Mouse (Mus musculus) c-Kit-negative CD71-positive TER-119-positive erythroid progenitor cells, embryonic 14.5 days (primary cell): ENCODE results near the gene Olfr399.

Experiments
- DNase-seq: peaks from one replicate; pipeline ENCODE4 v3.0.0-alpha.2; 2013; ENCODE audit warnings: low read depth, low spot score

Gene Olfr399

GRCm38 (mm10) chr11:74056451-74056850 is at the start of gene Olfr399, which contains the start of gene Olfr139:
TSS of gene Olfr399 (minus strand) at chr11:74056615.
TSS of gene Olfr139 (minus strand) at chr11:74056551.
- no peak for DNase-seq

GRCm38 (mm10) chr11:74105066-74105465 is 48.7 kb upstream of the Olfr399 start:
- no peak for DNase-seq

GRCm38 (mm10) chr11:74101507-74101906 is 45.1 kb upstream of the Olfr399 start:
- DNase-seq, result no peak

GRCm38 (mm10) chr11:74100724-74101123 is 44.3 kb upstream of the Olfr399 start:
- no peak for DNase-seq

- no peak for DNase-seq
Observed at GRCm38 (mm10) chr11:74069655-74070054, 13.2 kb upstream of the Olfr399 start, which contains the start of gene Zfp616. TSS of gene Zfp616 (plus strand) at chr11:74069955.

DNA sequence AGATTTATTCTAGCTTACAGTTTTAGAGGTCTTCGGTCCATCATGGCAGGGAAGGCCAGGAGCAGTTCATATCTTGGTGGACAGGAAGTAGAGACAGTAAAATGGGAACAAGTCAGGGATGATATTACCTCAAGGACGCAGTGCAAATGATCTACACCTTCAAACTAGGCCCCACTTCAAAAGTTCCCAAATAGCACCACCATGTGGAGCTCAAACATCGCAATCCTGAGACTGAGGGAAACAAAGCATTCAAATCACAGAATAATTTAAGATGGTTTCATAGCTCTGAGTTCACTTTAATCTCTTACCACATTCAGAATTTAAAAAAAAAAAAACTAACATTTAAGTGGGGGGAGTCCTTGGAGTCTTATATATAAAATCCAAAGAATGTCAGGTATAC is 5.1 kb downstream of the Olfr399 start:
- no peak for DNase-seq
